Mouse (Mus musculus) heart, postnatal 0 days (tissue): ENCODE results near the gene Klhl26.

Experiments
- CTCF ChIP-seq: IDR thresholded peaks from 2 replicates; pipeline ENCODE4 v1.5.1; 2016; ENCODE audit warnings: antibody characterized with exemption, control low read depth, low read depth
- EP300 ChIP-seq: IDR thresholded peaks from 2 replicates; pipeline ENCODE4 v1.6.1; 2016; ENCODE audit warnings: antibody characterized with exemption, low read depth

- no peak for TF ChIP-seq CTCF
- TF ChIP-seq EP300, result no peak
Measured at GRCm38 (mm10) chr8:70443326-70443725, 33.4 kb downstream of the Klhl26 start.
